Mouse (Mus musculus) cortical plate, adult 2 months (tissue): ENCODE results near the gene Psmb3.

Experiments used
- CTCF ChIP-seq: fragments of 200-500 bp; IDR thresholded peaks from 2 replicates; pipeline ENCODE4 v1.5.1; 2011; ENCODE audit warnings: mild to moderate bottlenecking, control low read depth, low read length; ENCODE audit not compliant: insufficient read depth; ENCODE audit errors: extremely low read depth
- POLR2A ChIP-seq: fragments of 200-500 bp; IDR thresholded peaks from 2 replicates; pipeline ENCODE4 v1.6.1; 2011; ENCODE audit warnings: mild to moderate bottlenecking, low read length, control low read depth; ENCODE audit not compliant: insufficient read depth; ENCODE audit errors: extremely low read depth

GRCm38 (mm10) chr11:97669268-97669667 lies 33.9 kb upstream of the Psmb3 start:
- TF ChIP-seq CTCF (no peak), POLR2A (no peak)
